Mouse (Mus musculus) liver, embryonic 14.5 days (tissue): ENCODE data around the gene Trhr2.

ENCODE experiments used
- CTCF ChIP-seq: IDR thresholded peaks from 2 replicates; pipeline ENCODE4 v1.5.1; 2016; ENCODE audit warnings: antibody characterized with exemption, low read depth, control low read depth
- EP300 ChIP-seq: IDR thresholded peaks from 2 replicates; pipeline ENCODE4 v1.6.1; 2016; ENCODE audit warnings: antibody characterized with exemption, low read depth

DNA sequence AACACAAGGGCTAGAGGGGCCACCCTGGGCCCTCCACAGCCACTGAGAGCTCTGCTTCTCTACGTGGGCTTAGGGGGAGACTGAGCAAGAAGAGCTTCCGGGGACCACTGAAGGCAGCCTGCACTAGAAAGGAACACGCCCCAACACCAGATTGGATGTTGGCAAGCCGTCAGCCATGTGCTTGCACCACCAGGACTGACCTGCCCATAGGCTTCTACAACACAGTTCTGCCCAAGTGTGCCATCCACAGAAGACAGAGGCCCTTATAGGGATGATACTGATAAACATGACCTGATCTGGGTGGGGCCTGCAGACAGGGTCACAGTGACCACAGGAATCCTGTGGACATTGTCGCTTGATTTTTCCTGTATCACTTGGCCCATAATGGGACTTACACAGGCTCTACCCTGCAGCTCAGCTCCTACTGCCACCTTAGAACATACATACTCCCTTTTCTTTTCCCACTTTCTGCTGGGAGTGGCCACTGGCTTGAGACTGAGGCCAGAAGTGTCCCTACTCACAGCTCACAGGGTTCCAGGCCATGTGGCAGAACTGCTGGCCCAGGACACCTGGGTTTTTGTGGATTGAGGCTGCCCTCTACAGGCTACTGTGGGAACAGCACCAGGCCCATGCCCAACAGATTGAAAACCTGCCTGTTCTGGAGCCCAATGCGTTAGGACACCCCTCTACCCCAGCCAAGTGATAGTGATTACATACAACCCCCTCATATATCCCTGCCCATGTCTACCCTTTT, 27.6 kb downstream of the Trhr2 start:
- TF ChIP-seq CTCF: peak; percentile 97
- 0 out of 2 replicates have a peak, but pooled peaks have one; percentile 32 for TF ChIP-seq EP300
